Mouse (Mus musculus) liver, embryonic 14.5 days (tissue): ENCODE results near the gene Exph5. TPM values are rescaled to one million over a fixed set of nuclear protein-coding genes. Genes with fewer than 3 reads are reported as not detected.

Experiments used
- ATAC-seq: fragments of 200-750 bp; cut with Nextera tagmentation; 2 replicates; pipeline ENCODE4 v1.8.0; 2017; ENCODE audit warnings: moderate number of reproducible peaks, mild to moderate bottlenecking, moderate library complexity; ENCODE audit not compliant: insufficient read depth
- DNase-seq, 3 experiments: peaks; one replicate each; pipeline ENCODE4 v3.0.0-alpha.2; 2012 to 2013; ENCODE audit warnings: low read depth in 3 of 3, low spot score in 3 of 3
- H3K27ac ChIP-seq: fragments of 300-500 bp; sonication (generic); 2 replicates; pipeline ENCODE4 v1.5.1; 2014; ENCODE audit warnings: moderate library complexity, mild to moderate bottlenecking, control low read depth, inconsistent platforms
- H3K27me3 ChIP-seq: fragments of 300-500 bp; sonication (generic); 2 replicates; pipeline ENCODE4 v1.6.1; 2014; ENCODE audit warnings: mild to moderate bottlenecking, low read length, moderate library complexity; ENCODE audit not compliant: control insufficient read depth, insufficient read depth
- H3K36me3 ChIP-seq: fragments of 300-500 bp; sonication (generic); replicated peaks from 2 replicates; pipeline ENCODE4 v1.6.1; 2014; ENCODE audit warnings: low read depth; ENCODE audit not compliant: control insufficient read depth, insufficient read depth
- H3K4me1 ChIP-seq, 2 experiments: fragments of 200-500 bp in 1 of 2; fragments of 300-500 bp in 1 of 2; sonication (generic) in 1 of 2; replicated peaks; 2 replicates each; pipeline ENCODE4 v1.6.1; 2012 to 2014; ENCODE audit warnings: antibody characterized with exemption in 1 of 2, inconsistent platforms in 1 of 2, low read length in 1 of 2; ENCODE audit not compliant: control insufficient read depth in 2 of 2, insufficient read depth in 2 of 2
- H3K4me2 ChIP-seq: fragments of 300-500 bp; sonication (generic); 2 replicates; pipeline ENCODE4 v1.6.1; 2014; ENCODE audit warnings: low read depth, mild to moderate bottlenecking, control low read depth, moderate library complexity
- H3K4me3 ChIP-seq, 2 experiments: fragments of 200-500 bp in 1 of 2; fragments of 300-500 bp in 1 of 2; sonication (generic) in 1 of 2; 2 replicates each; pipeline ENCODE4 v1.5.1; 2012 to 2014; ENCODE audit warnings: low read depth in 2 of 2, low read length in 2 of 2, mild to moderate bottlenecking in 2 of 2, control low read depth in 1 of 2, inconsistent platforms in 1 of 2, moderate library complexity in 1 of 2; ENCODE audit not compliant: insufficient read depth in 1 of 2
- H3K9ac ChIP-seq: fragments of 300-500 bp; sonication (generic); replicated peaks from 2 replicates; pipeline ENCODE4 v1.6.1; 2014; ENCODE audit warnings: mild to moderate bottlenecking, control low read depth, moderate library complexity
- H3K9me3 ChIP-seq: fragments of 300-500 bp; sonication (generic); 2 replicates; pipeline ENCODE4 v1.6.1; 2016; ENCODE audit warnings: low read length, mixed read lengths; ENCODE audit not compliant: control insufficient read depth
- CTCF ChIP-seq: IDR thresholded peaks from 2 replicates; pipeline ENCODE4 v1.5.1; 2016; ENCODE audit warnings: antibody characterized with exemption, low read depth, control low read depth
- EP300 ChIP-seq: IDR thresholded peaks from 2 replicates; pipeline ENCODE4 v1.6.1; 2016; ENCODE audit warnings: antibody characterized with exemption, low read depth
- WGBS: fragments of 180-500 bp; shearing (Covaris S2); extraction: QIAGEN DNeasy Blood & Tissue Kit; methylation state at CpG from one replicate; pipeline ENCODE4 v1.1.7; 2014; ENCODE audit not compliant: insufficient replicate concordance; 5-methylcytosine and 5-hydroxymethylcytosine counted together
- polyA plus RNA-seq, 2 experiments: library from polyadenylated mRNA; depleted of rRNA in 1 of 2; stranded (reverse) in 1 of 2; unstranded in 1 of 2; fragments of >200 nt; fragmentation: Nextera tagmentation in 1 of 2; extraction: Ambion mirVana in 1 of 2; gene quantifications; 2 replicates each; pipeline versions ENCODE4 v1.2.1 to v1.2.3; 2012 to 2014

Exph5 gene
- polyA plus RNA-seq, 2 experiments, result 0.13 to 0.37 TPM

- H3K4me1 ChIP-seq, result no peaks in the 10 kb centered on the region
- no peak within 1 kb of the TSS for H3K27ac ChIP-seq
- peaks cover 7% of the 10 kb centered on the region for H3K27me3 ChIP-seq
- no peaks in the 10 kb centered on the region for H3K9me3 ChIP-seq
- H3K36me3 ChIP-seq, result no peaks in the 10 kb centered on the region
- peak within 1 kb of the TSS; percentile 59 to 62 for H3K4me3 ChIP-seq
- DNase-seq, result peak in 1 of 3 experiments; percentile 20
- WGBS, result under 1% methylated on average over 75 of the region's 75 CpGs
- peak; percentile 10; the same call in 1 of the 2 replicates for TF ChIP-seq CTCF
- TF ChIP-seq EP300, result no peak
- peak within 1 kb of the TSS; percentile 43 for H3K9ac ChIP-seq
- peak; percentile 70 for ATAC-seq
- H3K4me2 ChIP-seq, result peak within 1 kb of the TSS; percentile 60
Measured at GRCm38 (mm10) chr9:53383951-53384866, 82.7 kb downstream of the Exph5 start, which contains the start of gene Kdelc2. Kdelc2 (plus strand) TSS chr9:53384025.

- no peak overlapping the region for H3K9ac ChIP-seq
- H3K27ac ChIP-seq, result no peak overlapping the region
- H3K36me3 ChIP-seq, result no peaks in the 10 kb centered on the region
Measured at GRCm38 (mm10) chr9:53384873-53385272, 83.4 kb downstream of the Exph5 start.

GRCm38 (mm10) chr9:53387431-53387830 lies 86.0 kb downstream of the Exph5 start:
- Histone ChIP-seq H3K4me1 (no peaks in the 10 kb centered on the region), H3K9ac (no peak overlapping the region), H3K9me3 (no peaks in the 10 kb centered on the region), H3K27me3 (peaks cover 7% of the 10 kb centered on the region), H3K4me2 (no peak overlapping the region), H3K27ac (no peak overlapping the region), H3K4me3 (no peak overlapping the region), H3K36me3 (no peaks in the 10 kb centered on the region)
- TF ChIP-seq CTCF (no peak), EP300 (no peak)
- no peak for DNase-seq
- WGBS, result 32% methylated on average over 2 of the region's 2 CpGs
- ATAC-seq, result no peak

More at GRCm38 (mm10) chr9:53384873-53385272, 83.4 kb downstream of the Exph5 start:
- TF ChIP-seq CTCF, result no peak
- TF ChIP-seq EP300, result no peak
- Histone ChIP-seq H3K9me3 (no peaks in the 10 kb centered on the region), H3K27me3 (peaks cover 7% of the 10 kb centered on the region), H3K4me1 (no peaks in the 10 kb centered on the region), H3K4me3 (peak overlapping the region; percentile 59 to 62), H3K4me2 (peak overlapping the region; percentile 60)
- WGBS, result 19% methylated on average over 8 of the region's 8 CpGs
- no peak for ATAC-seq
- DNase-seq, result no peak

GRCm38 (mm10) chr9:53389109-53389508 lies 87.6 kb downstream of the Exph5 start:
- Histone ChIP-seq H3K9me3 (no peaks in the 10 kb centered on the region), H3K4me2 (no peak overlapping the region), H3K36me3 (no peaks in the 10 kb centered on the region), H3K4me1 (no peaks in the 10 kb centered on the region), H3K9ac (no peak overlapping the region), H3K27ac (no peak overlapping the region), H3K27me3 (peaks cover 3% of the 10 kb centered on the region), H3K4me3 (no peak overlapping the region)
- DNase-seq, result no peak
- TF ChIP-seq EP300, result no peak
- no peak for TF ChIP-seq CTCF
- ATAC-seq, result no peak
- WGBS, result 68% methylated on average over 3 of the region's 3 CpGs

- DNase-seq (no peak), ATAC-seq (no peak)
- Histone ChIP-seq H3K27ac (no peak overlapping the region), H3K36me3 (no peaks in the 10 kb centered on the region), H3K9ac (no peak overlapping the region), H3K4me3 (no peak overlapping the region), H3K4me2 (no peak overlapping the region), H3K4me1 (no peaks in the 10 kb centered on the region), H3K27me3 (no peaks in the 10 kb centered on the region; the same call in 1 of the 2 replicates), H3K9me3 (no peaks in the 10 kb centered on the region)
- TF ChIP-seq EP300 (no peak), CTCF (no peak)
- 59% methylated on average over 7 of the region's 7 CpGs for WGBS
Measured at GRCm38 (mm10) chr9:53390136-53390535, 88.7 kb downstream of the Exph5 start.
